Mouse (Mus musculus) embryo, embryonic 11.5 days (tissue): ENCODE results near the gene Mrtfa.
"Not testable (repeated sequence)": the region's sequence is repeated elsewhere in the genome, so short reads cannot be mapped to it uniquely, and the experiment has no call there.

Source experiments
- DNase-seq: peaks from one replicate; pipeline ENCODE4 v3.0.0-alpha.2; 2012; ENCODE audit warnings: low read depth, low spot score

Mrtfa gene

GRCm38 (mm10) chr15:81190630-81191178, at the start of gene Mrtfa:
Gene Mrtfa, minus strand, starts transcription at chr15:81190757.
- peak; percentile 99 for DNase-seq

GRCm38 (mm10) chr15:81239794-81240343, 49.3 kb upstream of the Mrtfa start:
- no peak for DNase-seq

- no peak for DNase-seq
These were observed 48.7 kb upstream of the Mrtfa start for GRCm38 (mm10) chr15:81239261-81239660.

GRCm38 (mm10) chr15:81237471-81237870, 46.9 kb upstream of the Mrtfa start:
- no peak for DNase-seq

- DNase-seq, result no peak
These were observed 45.5 kb upstream of the Mrtfa start for GRCm38 (mm10) chr15:81236062-81236461.

GRCm38 (mm10) chr15:81235086-81235920, 44.7 kb upstream of the Mrtfa start, which contains the start of gene Mchr1:
Gene Mchr1, plus strand, starts transcription at chr15:81235499.
- DNase-seq, result peak; percentile 40

GRCm38 (mm10) chr15:81231325-81231724, 40.8 kb upstream of the Mrtfa start:
- no peak for DNase-seq

- DNase-seq, result no peak
These were observed 39.2 kb upstream of the Mrtfa start for GRCm38 (mm10) chr15:81229791-81230190.

GRCm38 (mm10) chr15:81228258-81228657, 37.7 kb upstream of the Mrtfa start:
- DNase-seq, result no peak

- DNase-seq, result no peak
These were observed 36.7 kb upstream of the Mrtfa start for GRCm38 (mm10) chr15:81227275-81227674.

GRCm38 (mm10) chr15:81226796-81227195, 36.2 kb upstream of the Mrtfa start:
- DNase-seq, result no peak

- DNase-seq, result no peak
These were observed 35.2 kb upstream of the Mrtfa start for GRCm38 (mm10) chr15:81225732-81226131.

- DNase-seq, result no peak
These were observed 34.5 kb upstream of the Mrtfa start for GRCm38 (mm10) chr15:81225016-81225415.

GRCm38 (mm10) chr15:81221446-81221845, 30.9 kb upstream of the Mrtfa start:
- DNase-seq, result no peak

GRCm38 (mm10) chr15:81220051-81220450, 29.5 kb upstream of the Mrtfa start:
- not testable (repeated sequence) for DNase-seq

GRCm38 (mm10) chr15:81219054-81219453, 28.5 kb upstream of the Mrtfa start:
- DNase-seq, result no peak

- DNase-seq, result no peak
These were observed 26.5 kb upstream of the Mrtfa start for GRCm38 (mm10) chr15:81216906-81217653.

- no peak for DNase-seq
These were observed 22.4 kb upstream of the Mrtfa start for GRCm38 (mm10) chr15:81212976-81213375.

GRCm38 (mm10) chr15:81210496-81210895, 19.9 kb upstream of the Mrtfa start:
- DNase-seq, result no peak

GRCm38 (mm10) chr15:81202462-81202861, 11.9 kb upstream of the Mrtfa start:
- no peak for DNase-seq

GRCm38 (mm10) chr15:81199372-81199959, 8.9 kb upstream of the Mrtfa start:
- peak; percentile 72 for DNase-seq

GRCm38 (mm10) chr15:81198447-81198846, 7.9 kb upstream of the Mrtfa start:
- DNase-seq, result no peak
